ENCODE assay signal across 7 mouse cellular contexts in genomic region chr17:86801213-86801815, GRCm38 (mm10). TPM values are rescaled to one million over a fixed set of nuclear protein-coding genes. Genes with fewer than 3 reads are reported as not detected.
DNase-seq lines count a peak whose midpoint lies in the region; ATAC-seq lines count a peak whose summit lies in the region.

No protein-coding gene starts in this region.

- no peak overlapping the region for H3K4me2 ChIP-seq in embryonic facial prominence, embryonic 15.5 days (replicated peaks)
- H3K4me2 ChIP-seq in midbrain, embryonic 16.5 days (ENCODE audit: low read length), result no peak overlapping the region

- no peaks in the 10 kb centered on the region for H3K36me3 ChIP-seq in embryonic facial prominence, embryonic 15.5 days
- H3K36me3 ChIP-seq in midbrain, embryonic 16.5 days (ENCODE audit: control insufficient read depth, insufficient read depth, low read length), result no peaks in the 10 kb centered on the region

- no peak for ATAC-seq in embryonic facial prominence, embryonic 15.5 days (ENCODE audit: insufficient number of reproducible peaks, low FRiP score, low TSS enrichment, low read depth)
- ATAC-seq in midbrain, embryonic 16.5 days, result no peak
- no peak for ATAC-seq in megakaryocyte progenitor cell, adult 5-6 weeks (replicated peaks; ENCODE audit: poor library complexity)
- no peak for ATAC-seq in cerebellum, adult (ENCODE audit: insufficient number of reproducible peaks, low FRiP score, low TSS enrichment)

- peak overlapping the region; percentile 65 for H3K27ac ChIP-seq in embryonic facial prominence, embryonic 15.5 days (replicated peaks)
- peak overlapping the region; percentile 67 for H3K27ac ChIP-seq in midbrain, embryonic 16.5 days (ENCODE audit: low read length)

- no peaks in the 10 kb centered on the region for H3K9me3 ChIP-seq in embryonic facial prominence, embryonic 15.5 days (replicated peaks)
- no peaks in the 10 kb centered on the region for H3K9me3 ChIP-seq in midbrain, embryonic 16.5 days (replicated peaks; ENCODE audit: control insufficient read depth, low read length, poor library complexity, severe bottlenecking)

- H3K4me3 ChIP-seq in embryonic facial prominence, embryonic 15.5 days (replicated peaks), result no peak overlapping the region
- H3K4me3 ChIP-seq in midbrain, embryonic 16.5 days (ENCODE audit: low read depth, low read length), result no peak overlapping the region

- no peak overlapping the region for H3K9ac ChIP-seq in embryonic facial prominence, embryonic 15.5 days
- H3K9ac ChIP-seq in midbrain, embryonic 16.5 days (ENCODE audit: low read depth, low read length), result 0 out of 2 replicates have a peak overlapping the region, but pooled peaks have one; percentile 6

- 73% methylated on average over 11 of the region's 11 CpGs for WGBS in embryonic facial prominence, embryonic 15.5 days
- WGBS in midbrain, embryonic 16.5 days, result 60% methylated on average over 11 of the region's 11 CpGs

- H3K27me3 ChIP-seq in embryonic facial prominence, embryonic 15.5 days, result no peaks in the 10 kb centered on the region
- no peaks in the 10 kb centered on the region for H3K27me3 ChIP-seq in midbrain, embryonic 16.5 days (ENCODE audit: control insufficient read depth, insufficient read depth, low read depth, low read length)

- DNase-seq in urinary bladder, postnatal 25 days (ENCODE audit: low spot score), result peak; percentile 13
- no peak for DNase-seq in urinary bladder, adult 2 months (ENCODE audit: low spot score)
- DNase-seq in kidney, adult 11 months, result peak; percentile 60

- peaks cover 28% of the 10 kb centered on the region for H3K4me1 ChIP-seq in embryonic facial prominence, embryonic 15.5 days
- peaks cover 12% of the 10 kb centered on the region for H3K4me1 ChIP-seq in midbrain, embryonic 16.5 days (ENCODE audit: control insufficient read depth, insufficient read depth, low read length)

RNA-seq across cellular contexts. Expression of gene Epas1, which starts 47.8 kb away (rescaled TPM):
- polyA plus RNA-seq in urinary bladder, adult 2 months (2012; rRNA removed), result 21.4 and 43.2 TPM in 2 replicates
- polyA plus RNA-seq in embryonic facial prominence, embryonic 15.5 days (2015; fragmentation: Nextera tagmentation; extraction: Ambion mirVana), result 6.0 and 9.8 TPM in 2 replicates
- 4.8 and 5.4 TPM in 2 replicates for polyA plus RNA-seq in midbrain, embryonic 16.5 days (2015; fragmentation: Nextera tagmentation; extraction: Ambion mirVana)
- total RNA-seq in megakaryocyte progenitor cell, adult 5-6 weeks (2015), result 0.02 TPM in 1 of 2 replicates, not detected in the other
- total RNA-seq in megakaryocyte progenitor cell, adult 5-6 weeks (2017), result not detected in 2 replicates
